Mouse (Mus musculus) midbrain, embryonic 16.5 days (tissue): ENCODE data around the gene Sik3. TPM values are rescaled to one million over a fixed set of nuclear protein-coding genes. Genes with fewer than 3 reads are reported as not detected.

Experiments used
- ATAC-seq: fragments of 200-750 bp; cut with Nextera tagmentation; 2 replicates; pipeline ENCODE4 v1.8.0; 2017; ENCODE audit warnings: moderate TSS enrichment
- H3K27ac ChIP-seq: fragments of 300-500 bp; sonication (generic); 2 replicates; pipeline ENCODE4 v1.5.1; 2014; ENCODE audit warnings: mild to moderate bottlenecking, low read length, mixed read lengths
- H3K27me3 ChIP-seq: fragments of 300-500 bp; sonication (generic); 2 replicates; pipeline ENCODE4 v1.6.1; 2014; ENCODE audit warnings: low read depth, low read length, mixed read lengths; ENCODE audit not compliant: control insufficient read depth, insufficient read depth
- H3K36me3 ChIP-seq: fragments of 300-500 bp; sonication (generic); 2 replicates; pipeline ENCODE4 v1.6.1; 2014; ENCODE audit warnings: mild to moderate bottlenecking, low read length, moderate library complexity, mixed read lengths; ENCODE audit not compliant: control insufficient read depth, insufficient read depth
- H3K4me1 ChIP-seq: fragments of 300-500 bp; sonication (generic); 2 replicates; pipeline ENCODE4 v1.6.1; 2014; ENCODE audit warnings: mild to moderate bottlenecking, low read length, mixed read lengths; ENCODE audit not compliant: control insufficient read depth, insufficient read depth
- H3K4me2 ChIP-seq: fragments of 300-500 bp; sonication (generic); 2 replicates; pipeline ENCODE4 v1.6.1; 2014; ENCODE audit warnings: mild to moderate bottlenecking, low read length, mixed read lengths
- H3K4me3 ChIP-seq: fragments of 300-500 bp; sonication (generic); 2 replicates; pipeline ENCODE4 v1.5.1; 2014; ENCODE audit warnings: low read depth, mild to moderate bottlenecking, low read length, moderate library complexity, mixed read lengths
- H3K9ac ChIP-seq: fragments of 300-500 bp; sonication (generic); 2 replicates; pipeline ENCODE4 v1.6.1; 2014; ENCODE audit warnings: low read depth, low read length, mixed read lengths
- H3K9me3 ChIP-seq: fragments of 300-500 bp; sonication (generic); replicated peaks from 2 replicates; pipeline ENCODE4 v1.6.1; 2014; ENCODE audit warnings: mild to moderate bottlenecking, low read length, mixed read lengths; ENCODE audit not compliant: control insufficient read depth, poor library complexity, severe bottlenecking
- WGBS: fragments of 180-500 bp; shearing (Covaris S2); extraction: QIAGEN DNeasy Blood & Tissue Kit; methylation state at CpG from one replicate; pipeline ENCODE4 v1.1.7; 2014; 5-methylcytosine and 5-hydroxymethylcytosine counted together
- polyA plus RNA-seq: library from polyadenylated mRNA; unstranded; fragments of >200 nt; fragmentation: Nextera tagmentation; extraction: Ambion mirVana; gene quantifications from 2 replicates; pipeline ENCODE4 v1.2.1, GENCODE M21; 2015

The Sik3 gene
- polyA plus RNA-seq, 1 experiment from 2014 or later = 5.1 TPM

DNA sequence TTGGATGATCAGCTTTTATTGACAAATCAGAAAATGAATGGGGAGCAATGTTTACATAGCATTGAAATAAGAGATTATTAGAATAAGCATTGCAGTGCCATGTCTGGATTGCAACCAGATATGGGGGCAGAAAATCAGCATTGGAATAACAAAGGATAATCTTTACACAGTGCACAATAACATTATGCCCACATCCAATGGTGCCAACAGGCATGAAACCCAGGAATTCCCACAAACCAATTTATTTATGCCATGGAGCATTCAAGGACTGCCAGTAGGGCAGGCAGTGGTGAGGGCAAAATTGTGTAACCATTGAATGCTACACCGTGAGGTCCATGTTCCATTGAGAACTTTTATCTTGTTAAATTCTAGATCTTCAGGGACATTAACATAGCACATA, 129.4 kb downstream of the Sik3 start:
- 72% methylated on average over 1 of the region's 1 CpGs for whole genome bisulfite sequencing
- Histone ChIP-seq H3K9me3 (no peaks in the 10 kb centered on the region), H3K4me2 (no peak overlapping the region)

DNA sequence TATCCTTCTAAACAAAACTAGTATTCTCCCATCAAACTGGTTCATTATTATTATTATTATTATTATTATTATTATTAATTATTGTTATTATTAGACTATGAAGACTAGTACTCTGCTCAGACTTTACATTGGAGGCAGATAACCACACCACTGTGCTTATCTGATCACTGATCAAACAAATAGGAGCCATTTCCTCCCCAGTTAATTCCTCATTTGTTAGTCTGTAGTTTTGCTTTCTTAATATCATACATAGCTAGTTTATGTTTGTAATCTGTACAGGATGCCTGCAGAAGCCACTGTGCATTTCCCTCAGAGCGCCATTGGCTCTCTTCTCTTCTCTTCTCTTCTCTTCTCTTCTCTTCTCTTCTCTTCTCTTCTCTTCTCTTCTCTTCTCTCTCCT, 129.9 kb downstream of the Sik3 start:
- H3K27me3 ChIP-seq = no peaks in the 10 kb centered on the region
- no peak for ATAC-seq
- no peak overlapping the region for H3K4me3 ChIP-seq
- H3K36me3 ChIP-seq = no peaks in the 10 kb centered on the region
- H3K9ac ChIP-seq = no peak overlapping the region
- no peaks in the 10 kb centered on the region for H3K4me1 ChIP-seq
- no peaks in the 10 kb centered on the region for H3K9me3 ChIP-seq
- H3K4me2 ChIP-seq = no peak overlapping the region
- WGBS = 97% methylated on average over 1 of the region's 1 CpGs
- H3K27ac ChIP-seq = no peak overlapping the region

More for the DNA sequence above, 129.4 kb downstream of the Sik3 start:
- Histone ChIP-seq H3K27ac (no peak overlapping the region), H3K4me3 (no peak overlapping the region), H3K4me1 (no peaks in the 10 kb centered on the region), H3K27me3 (no peaks in the 10 kb centered on the region), H3K36me3 (no peaks in the 10 kb centered on the region), H3K9ac (no peak overlapping the region)
- no peak for ATAC-seq

DNA sequence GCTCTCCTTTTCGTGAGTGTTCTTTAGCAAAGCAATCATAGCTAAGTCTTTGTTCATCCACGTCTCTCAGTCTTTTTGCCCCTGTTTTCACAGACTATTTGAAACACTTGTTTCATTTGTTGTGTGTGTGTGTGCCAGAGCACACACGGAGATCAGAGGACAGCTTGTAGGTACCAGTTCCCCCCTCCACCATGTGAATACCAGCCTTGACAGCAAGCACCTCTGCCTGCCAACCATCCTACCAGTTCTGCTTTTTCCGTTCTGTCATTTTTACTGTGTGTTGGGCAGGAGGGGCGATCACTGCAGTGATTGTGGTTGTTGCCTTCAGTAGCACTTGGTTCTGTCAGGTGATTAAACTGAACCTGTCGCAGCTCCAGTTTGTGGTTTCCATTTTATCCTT, 132.4 kb downstream of the Sik3 start:
- no peak for ATAC-seq
- 71% methylated on average over 6 of the region's 6 CpGs for whole genome bisulfite sequencing
- H3K4me1 ChIP-seq = no peaks in the 10 kb centered on the region
- no peaks in the 10 kb centered on the region for H3K9me3 ChIP-seq
- no peak overlapping the region for H3K4me2 ChIP-seq
- H3K4me3 ChIP-seq = no peak overlapping the region
- H3K9ac ChIP-seq = no peak overlapping the region
- no peak overlapping the region for H3K27ac ChIP-seq
- no peaks in the 10 kb centered on the region for H3K36me3 ChIP-seq
- no peaks in the 10 kb centered on the region for H3K27me3 ChIP-seq

GRCm38 (mm10) chr9:46146437-46146836, 133.8 kb downstream of the Sik3 start:
- 42% methylated on average over 3 of the region's 3 CpGs for WGBS
- H3K4me2 ChIP-seq = no peak overlapping the region

GRCm38 (mm10) chr9:46148723-46149122, 136.1 kb downstream of the Sik3 start:
- peaks cover 5% of the 10 kb centered on the region for H3K4me1 ChIP-seq
- no peak for ATAC-seq
- H3K27me3 ChIP-seq = no peaks in the 10 kb centered on the region
- no peak overlapping the region for H3K4me3 ChIP-seq
- H3K9ac ChIP-seq = no peak overlapping the region
- no peak overlapping the region for H3K4me2 ChIP-seq
- no peak overlapping the region for H3K27ac ChIP-seq
- H3K36me3 ChIP-seq = no peaks in the 10 kb centered on the region
- 81% methylated on average over 4 of the region's 4 CpGs for WGBS
- H3K9me3 ChIP-seq = no peaks in the 10 kb centered on the region

More at GRCm38 (mm10) chr9:46146437-46146836, 133.8 kb downstream of the Sik3 start:
- Histone ChIP-seq H3K9ac (no peak overlapping the region), H3K36me3 (no peaks in the 10 kb centered on the region), H3K27me3 (no peaks in the 10 kb centered on the region), H3K9me3 (no peaks in the 10 kb centered on the region), H3K4me1 (no peaks in the 10 kb centered on the region), H3K4me3 (no peak overlapping the region), H3K27ac (no peak overlapping the region)
- ATAC-seq = no peak

- Histone ChIP-seq H3K4me3 (no peak overlapping the region), H3K36me3 (no peaks in the 10 kb centered on the region), H3K4me2 (no peak overlapping the region), H3K9ac (no peak overlapping the region), H3K27me3 (no peaks in the 10 kb centered on the region), H3K9me3 (no peaks in the 10 kb centered on the region), H3K4me1 (peaks cover 5% of the 10 kb centered on the region), H3K27ac (no peak overlapping the region)
- WGBS = 93% methylated on average over 5 of the region's 5 CpGs
- ATAC-seq = no peak
Measured at GRCm38 (mm10) chr9:46149392-46149791, 136.8 kb downstream of the Sik3 start.

GRCm38 (mm10) chr9:46150116-46150515, 137.5 kb downstream of the Sik3 start:
- H3K4me3 ChIP-seq = no peak overlapping the region
- no peaks in the 10 kb centered on the region for H3K27me3 ChIP-seq
- H3K4me2 ChIP-seq = no peak overlapping the region
- no peak for ATAC-seq
- no peak overlapping the region; the same call in 1 of the 2 replicates for H3K27ac ChIP-seq
- WGBS = 77% methylated on average over 7 of the region's 7 CpGs
- no peaks in the 10 kb centered on the region for H3K36me3 ChIP-seq
- no peak overlapping the region for H3K9ac ChIP-seq
- H3K4me1 ChIP-seq = peaks cover 5% of the 10 kb centered on the region
- H3K9me3 ChIP-seq = no peaks in the 10 kb centered on the region

- H3K4me3 ChIP-seq = no peak overlapping the region
- H3K4me1 ChIP-seq = peaks cover 5% of the 10 kb centered on the region
- H3K9ac ChIP-seq = no peak overlapping the region
- no peaks in the 10 kb centered on the region for H3K36me3 ChIP-seq
- no peak overlapping the region for H3K4me2 ChIP-seq
- H3K27me3 ChIP-seq = no peaks in the 10 kb centered on the region
- H3K9me3 ChIP-seq = no peaks in the 10 kb centered on the region
- no peak overlapping the region for H3K27ac ChIP-seq
- ATAC-seq = no peak
- WGBS = 85% methylated on average over 2 of the region's 2 CpGs
Measured at GRCm38 (mm10) chr9:46150890-46151703, 138.5 kb downstream of the Sik3 start.

DNA sequence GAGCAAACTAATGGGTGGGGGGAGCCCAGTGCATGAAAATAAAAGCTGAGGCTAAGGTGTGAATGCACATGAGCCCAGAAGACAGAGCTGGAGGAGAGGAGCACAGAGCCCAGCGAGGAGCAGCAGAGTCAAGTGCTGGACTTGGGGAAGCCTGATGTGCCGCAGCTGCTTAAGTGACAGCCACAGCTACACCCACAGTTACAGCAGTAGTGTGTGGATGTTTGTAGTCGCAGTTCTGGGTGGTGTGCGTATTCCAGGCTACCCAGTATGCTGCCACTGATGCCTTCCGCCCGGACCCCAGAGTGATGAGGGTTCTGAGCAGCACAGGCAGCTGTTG, 139.1 kb downstream of the Sik3 start:
- WGBS = 90% methylated on average over 6 of the region's 6 CpGs
- ATAC-seq = no peak

More for the DNA sequence above, 139.1 kb downstream of the Sik3 start:
- no peaks in the 10 kb centered on the region for H3K36me3 ChIP-seq
- peaks cover 5% of the 10 kb centered on the region for H3K4me1 ChIP-seq
- no peak overlapping the region for H3K4me2 ChIP-seq
- no peaks in the 10 kb centered on the region for H3K9me3 ChIP-seq
- H3K27ac ChIP-seq = no peak overlapping the region
- H3K27me3 ChIP-seq = no peaks in the 10 kb centered on the region
- H3K4me3 ChIP-seq = no peak overlapping the region
- no peak overlapping the region for H3K9ac ChIP-seq
